Mouse (Mus musculus): ENCODE measurements around the gene Cdcp2.

- TF ChIP-seq ZNF384 (IDR thresholded peaks at IDR 0.05; ENCODE audit: low read depth, low read length) (no peak), CHD2 (IDR thresholded peaks at IDR 0.05; ENCODE audit: low read depth, low read length) (no peak), ZC3H11A (IDR thresholded peaks at IDR 0.05; ENCODE audit: borderline replicate concordance, low read depth, low read length) (no peak), MAFK (IDR thresholded peaks at IDR 0.05; ENCODE audit: insufficient read depth, low read depth, low read length) (no peak)
Observed at GRCm38 (mm10) chr4:107139836-107140631, 43.3 kb downstream of the Cdcp2 start.

All from ES-E14 (cell line).